Mouse (Mus musculus): ENCODE data around the gene Cdc73. TPM values are rescaled to one million over a fixed set of nuclear protein-coding genes. Genes with fewer than 3 reads are reported as not detected.
"Not testable (repeated sequence)": the region's sequence is repeated elsewhere in the genome, so short reads cannot be mapped to it uniquely, and the experiment has no call there.

Gene Cdc73
- polyA plus RNA-seq, 1 experiment from 2014 or later, result 20.6 TPM

GRCm38 (mm10) chr1:143707006-143707405, 4.3 kb upstream of the Cdc73 start:
- Histone ChIP-seq H3K36me3 (ENCODE audit: control insufficient read depth, insufficient read depth, low read length) (no peaks in the 10 kb centered on the region), H3K4me3 (replicated peaks; ENCODE audit: low read depth, low read length) (no peak overlapping the region), H3K9me3 (ENCODE audit: control insufficient read depth, low read length) (no peaks in the 10 kb centered on the region), H3K4me2 (ENCODE audit: low read length) (no peak overlapping the region), H3K27ac (replicated peaks; ENCODE audit: low read depth, low read length) (no peak overlapping the region), H3K4me1 (ENCODE audit: control insufficient read depth, insufficient read depth, low read length) (no peaks in the 10 kb centered on the region), H3K27me3 (ENCODE audit: control insufficient read depth, insufficient read depth, low read length) (no peaks in the 10 kb centered on the region), H3K9ac (replicated peaks; ENCODE audit: low read length) (no peak overlapping the region)
- DNase-seq (peak; percentile 43), ATAC-seq (ENCODE audit: low FRiP score, low TSS enrichment) (no peak)
- 59% methylated on average over 4 of the region's 4 CpGs for WGBS

GRCm38 (mm10) chr1:143702141-143702740, 452 bp downstream of the Cdc73 start:
- Histone ChIP-seq H3K4me1 (ENCODE audit: control insufficient read depth, insufficient read depth, low read length) (peaks cover 10% of the 10 kb centered on the region; the same call in 1 of the 2 replicates), H3K9ac (replicated peaks; ENCODE audit: low read length) (peak overlapping the region; percentile 84), H3K27ac (replicated peaks; ENCODE audit: low read depth, low read length) (peak overlapping the region; percentile 92), H3K4me3 (replicated peaks; ENCODE audit: low read depth, low read length) (peak overlapping the region; percentile 92), H3K4me2 (ENCODE audit: low read length) (peak overlapping the region; percentile 80), H3K36me3 (ENCODE audit: control insufficient read depth, insufficient read depth, low read length) (0 out of 2 replicates have a peak, but pooled peaks cover 5% of the 10 kb centered on the region), H3K27me3 (ENCODE audit: control insufficient read depth, insufficient read depth, low read length) (no peaks in the 10 kb centered on the region), H3K9me3 (ENCODE audit: control insufficient read depth, low read length) (no peaks in the 10 kb centered on the region)
- whole genome bisulfite sequencing, result 1% methylated on average over 47 of the region's 48 CpGs
- DNase-seq, result no peak
- peak; percentile 76 for ATAC-seq (ENCODE audit: low FRiP score, low TSS enrichment)

- ATAC-seq (ENCODE audit: low FRiP score, low TSS enrichment) (no peak), DNase-seq (peak; percentile 17)
- H3K36me3 ChIP-seq (ENCODE audit: control insufficient read depth, insufficient read depth, low read length), result peaks cover 9% of the 10 kb centered on the region; the same call in 1 of the 2 replicates
- H3K4me3 ChIP-seq (replicated peaks; ENCODE audit: low read depth, low read length), result peak overlapping the region; percentile 92
- WGBS, result under 1% methylated on average over 13 of the region's 13 CpGs
- no peaks in the 10 kb centered on the region for H3K27me3 ChIP-seq (ENCODE audit: control insufficient read depth, insufficient read depth, low read length)
- no peaks in the 10 kb centered on the region for H3K9me3 ChIP-seq (ENCODE audit: control insufficient read depth, low read length)
- peak overlapping the region; percentile 92; the same call in 1 of the 2 replicates for H3K27ac ChIP-seq (replicated peaks; ENCODE audit: low read depth, low read length)
- peaks cover 10% of the 10 kb centered on the region; the same call in 1 of the 2 replicates for H3K4me1 ChIP-seq (ENCODE audit: control insufficient read depth, insufficient read depth, low read length)
- H3K4me2 ChIP-seq (ENCODE audit: low read length), result peak overlapping the region; percentile 80
- peak overlapping the region; percentile 84 for H3K9ac ChIP-seq (replicated peaks; ENCODE audit: low read length)
Measured at GRCm38 (mm10) chr1:143701736-143702135, 957 bp downstream of the Cdc73 start.

GRCm38 (mm10) chr1:143684849-143685248, 17.8 kb downstream of the Cdc73 start:
- ATAC-seq (ENCODE audit: low FRiP score, low TSS enrichment) (no peak), DNase-seq (no peak)
- 88% methylated on average over 3 of the region's 3 CpGs for WGBS
- no peak overlapping the region for H3K4me3 ChIP-seq (replicated peaks; ENCODE audit: low read depth, low read length)
- H3K27me3 ChIP-seq (ENCODE audit: control insufficient read depth, insufficient read depth, low read length), result no peaks in the 10 kb centered on the region
- no peak overlapping the region for H3K27ac ChIP-seq (replicated peaks; ENCODE audit: low read depth, low read length)
- no peak overlapping the region for H3K4me2 ChIP-seq (ENCODE audit: low read length)
- H3K9ac ChIP-seq (replicated peaks; ENCODE audit: low read length), result no peak overlapping the region
- no peaks in the 10 kb centered on the region for H3K4me1 ChIP-seq (ENCODE audit: control insufficient read depth, insufficient read depth, low read length)
- peaks cover 54% of the 10 kb centered on the region for H3K36me3 ChIP-seq (ENCODE audit: control insufficient read depth, insufficient read depth, low read length)
- no peaks in the 10 kb centered on the region for H3K9me3 ChIP-seq (ENCODE audit: control insufficient read depth, low read length)

GRCm38 (mm10) chr1:143681108-143681507, 21.6 kb downstream of the Cdc73 start:
- WGBS, result 99% methylated on average over 5 of the region's 5 CpGs
- Histone ChIP-seq H3K9me3 (ENCODE audit: control insufficient read depth, low read length) (no peaks in the 10 kb centered on the region), H3K36me3 (ENCODE audit: control insufficient read depth, insufficient read depth, low read length) (peaks cover 46% of the 10 kb centered on the region), H3K9ac (replicated peaks; ENCODE audit: low read length) (no peak overlapping the region), H3K4me2 (ENCODE audit: low read length) (no peak overlapping the region), H3K4me3 (replicated peaks; ENCODE audit: low read depth, low read length) (no peak overlapping the region), H3K27me3 (ENCODE audit: control insufficient read depth, insufficient read depth, low read length) (no peaks in the 10 kb centered on the region), H3K27ac (replicated peaks; ENCODE audit: low read depth, low read length) (no peak overlapping the region), H3K4me1 (ENCODE audit: control insufficient read depth, insufficient read depth, low read length) (no peaks in the 10 kb centered on the region)
- DNase-seq, result no peak
- ATAC-seq (ENCODE audit: low FRiP score, low TSS enrichment), result no peak

GRCm38 (mm10) chr1:143675734-143676361, 26.8 kb downstream of the Cdc73 start:
- no peaks in the 10 kb centered on the region for H3K27me3 ChIP-seq (ENCODE audit: control insufficient read depth, insufficient read depth, low read length)
- ATAC-seq (ENCODE audit: low FRiP score, low TSS enrichment) (no peak), DNase-seq (peak; percentile 76)
- H3K9me3 ChIP-seq (ENCODE audit: control insufficient read depth, low read length), result no peaks in the 10 kb centered on the region
- H3K4me2 ChIP-seq (ENCODE audit: low read length), result no peak overlapping the region
- peaks cover 26% of the 10 kb centered on the region; the same call in 1 of the 2 replicates for H3K36me3 ChIP-seq (ENCODE audit: control insufficient read depth, insufficient read depth, low read length)
- H3K4me1 ChIP-seq (ENCODE audit: control insufficient read depth, insufficient read depth, low read length), result no peaks in the 10 kb centered on the region
- H3K9ac ChIP-seq (replicated peaks; ENCODE audit: low read length), result no peak overlapping the region
- 90% methylated on average over 4 of the region's 4 CpGs for WGBS
- no peak overlapping the region for H3K4me3 ChIP-seq (replicated peaks; ENCODE audit: low read depth, low read length)
- no peak overlapping the region for H3K27ac ChIP-seq (replicated peaks; ENCODE audit: low read depth, low read length)

- H3K36me3 ChIP-seq (ENCODE audit: control insufficient read depth, insufficient read depth, low read length), result peaks cover 23% of the 10 kb centered on the region; the same call in 1 of the 2 replicates
- H3K27ac ChIP-seq (replicated peaks; ENCODE audit: low read depth, low read length); H3K27me3 ChIP-seq (ENCODE audit: control insufficient read depth, insufficient read depth, low read length); ATAC-seq (ENCODE audit: low FRiP score, low TSS enrichment); H3K4me2 ChIP-seq (ENCODE audit: low read length); DNase-seq; H3K9ac ChIP-seq (replicated peaks; ENCODE audit: low read length); H3K9me3 ChIP-seq (ENCODE audit: control insufficient read depth, low read length); H3K4me3 ChIP-seq (replicated peaks; ENCODE audit: low read depth, low read length); H3K4me1 ChIP-seq (ENCODE audit: control insufficient read depth, insufficient read depth, low read length): not testable (repeated sequence)
- WGBS, result 91% methylated on average over 4 of the region's 4 CpGs
Measured at GRCm38 (mm10) chr1:143664786-143665185, 37.9 kb downstream of the Cdc73 start.

GRCm38 (mm10) chr1:143663197-143663596, 39.5 kb downstream of the Cdc73 start:
- no peak for DNase-seq
- H3K27me3 ChIP-seq (ENCODE audit: control insufficient read depth, insufficient read depth, low read length), result no peaks in the 10 kb centered on the region
- peaks cover 19% of the 10 kb centered on the region; the same call in 1 of the 2 replicates for H3K36me3 ChIP-seq (ENCODE audit: control insufficient read depth, insufficient read depth, low read length)
- H3K4me2 ChIP-seq (ENCODE audit: low read length), result no peak overlapping the region
- H3K4me3 ChIP-seq (replicated peaks; ENCODE audit: low read depth, low read length), result no peak overlapping the region
- no peak for ATAC-seq (ENCODE audit: low FRiP score, low TSS enrichment)
- no peak overlapping the region for H3K9ac ChIP-seq (replicated peaks; ENCODE audit: low read length)
- 91% methylated on average over 2 of the region's 2 CpGs for WGBS
- H3K27ac ChIP-seq (replicated peaks; ENCODE audit: low read depth, low read length), result no peak overlapping the region
- H3K4me1 ChIP-seq (ENCODE audit: control insufficient read depth, insufficient read depth, low read length), result no peaks in the 10 kb centered on the region
- H3K9me3 ChIP-seq (ENCODE audit: control insufficient read depth, low read length), result no peaks in the 10 kb centered on the region

- Histone ChIP-seq H3K9ac (replicated peaks; ENCODE audit: low read length) (no peak overlapping the region), H3K36me3 (ENCODE audit: control insufficient read depth, insufficient read depth, low read length) (peaks cover 16% of the 10 kb centered on the region), H3K9me3 (ENCODE audit: control insufficient read depth, low read length) (no peaks in the 10 kb centered on the region), H3K4me2 (ENCODE audit: low read length) (no peak overlapping the region), H3K27ac (replicated peaks; ENCODE audit: low read depth, low read length) (no peak overlapping the region), H3K4me1 (ENCODE audit: control insufficient read depth, insufficient read depth, low read length) (no peaks in the 10 kb centered on the region), H3K4me3 (replicated peaks; ENCODE audit: low read depth, low read length) (no peak overlapping the region), H3K27me3 (ENCODE audit: control insufficient read depth, insufficient read depth, low read length) (no peaks in the 10 kb centered on the region)
- 94% methylated on average over 3 of the region's 3 CpGs for WGBS
- ATAC-seq (ENCODE audit: low FRiP score, low TSS enrichment), result no peak
- no peak for DNase-seq
Measured at GRCm38 (mm10) chr1:143653646-143654045, 49.0 kb downstream of the Cdc73 start.
